Mouse (Mus musculus) kidney, adult 2 months (tissue): ENCODE results near the gene Obp2a.

Experiments used
- CTCF ChIP-seq: fragments of 200-500 bp; conservative IDR thresholded peaks from 2 replicates; pipeline ENCODE4 v1.5.1; 2011; ENCODE audit warnings: low read depth, mild to moderate bottlenecking, control low read depth, low read length, moderate library complexity, mixed read lengths; ENCODE audit not compliant: insufficient read depth, insufficient read length
- POLR2A ChIP-seq: fragments of 200-500 bp; IDR thresholded peaks from one replicate; pipeline ENCODE4 v1.6.1; 2011; ENCODE audit warnings: low read depth, low read length, control low read depth

DNA sequence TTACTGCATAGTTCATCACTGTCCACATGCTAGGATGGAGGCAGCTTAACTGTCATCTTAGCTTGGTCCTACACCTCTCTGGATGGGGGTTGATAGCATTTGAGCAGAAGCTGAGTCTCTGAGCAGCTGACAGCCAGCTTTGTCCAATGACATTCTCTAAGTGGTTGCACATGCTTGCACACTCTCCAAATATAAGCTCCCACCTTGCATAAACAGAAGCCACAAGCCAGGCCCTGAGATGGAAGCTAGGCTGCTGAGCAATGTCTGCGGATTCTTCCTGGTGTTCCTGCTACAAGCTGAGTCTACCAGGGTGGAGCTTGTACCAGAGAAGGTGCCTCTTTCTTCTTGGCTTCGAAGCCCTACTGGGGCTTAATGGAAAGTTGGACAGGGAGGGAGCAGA lies 46.9 kb upstream of the Obp2a start, which contains the start of gene Lcn8:
- TF ChIP-seq CTCF (no peak), POLR2A (no peak)
